Mouse (Mus musculus) kidney, adult 2 months (tissue): ENCODE results near the gene Smyd5.

Experiments used
- CTCF ChIP-seq: fragments of 200-500 bp; conservative IDR thresholded peaks from 2 replicates; pipeline ENCODE4 v1.5.1; 2011; ENCODE audit warnings: low read depth, mild to moderate bottlenecking, control low read depth, low read length, moderate library complexity, mixed read lengths; ENCODE audit not compliant: insufficient read depth, insufficient read length
- POLR2A ChIP-seq: fragments of 200-500 bp; IDR thresholded peaks from one replicate; pipeline ENCODE4 v1.6.1; 2011; ENCODE audit warnings: low read depth, low read length, control low read depth

DNA sequence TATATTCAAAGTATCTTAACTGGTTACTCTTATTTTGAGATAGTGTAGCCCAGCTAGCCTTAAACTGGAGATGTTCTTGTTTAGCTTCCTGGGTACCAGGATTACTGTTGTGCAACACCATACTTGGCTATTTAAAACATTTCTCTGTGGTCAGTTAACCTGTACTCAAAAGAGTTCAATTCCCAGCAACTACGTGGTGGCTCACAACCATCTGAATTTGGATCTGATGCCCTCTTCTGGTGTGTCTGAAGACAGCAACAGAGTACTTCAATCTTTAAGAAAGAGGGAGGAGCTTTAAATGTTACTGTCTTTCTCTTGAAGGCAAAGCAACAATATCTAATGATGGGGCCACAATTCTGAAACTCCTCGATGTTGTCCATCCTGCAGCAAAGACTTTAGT lies 27.8 kb downstream of the Smyd5 start:
- TF ChIP-seq POLR2A (no peak), CTCF (no peak)
